Mouse (Mus musculus) liver, postnatal 0 days (tissue): ENCODE results near the gene Agl.

ENCODE experiments used
- CTCF ChIP-seq: sonication (generic); IDR thresholded peaks from 2 replicates; pipeline ENCODE4 v1.5.1; 2016; ENCODE audit warnings: antibody characterized with exemption, low read depth
- EP300 ChIP-seq: IDR thresholded peaks from 2 replicates; pipeline ENCODE4 v1.6.1; 2016; ENCODE audit warnings: antibody characterized with exemption, low read depth, mild to moderate bottlenecking

GRCm38 (mm10) chr3:116740106-116740505 lies 67.9 kb downstream of the Agl start:
- no peak for TF ChIP-seq CTCF
- no peak for TF ChIP-seq EP300
